Mouse (Mus musculus) forebrain, embryonic 16.5 days (tissue): ENCODE measurements at regions not wholly inside any gene's neighbourhood (a gene's known extent, or its start where the extent isn't known, plus 50 kb on each side); places are given as distances from the start of the nearest gene placed in this dataset.

Source experiments
- ATAC-seq: fragments of 200-750 bp; cut with Nextera tagmentation; 2 replicates; pipeline ENCODE4 v1.8.0; 2017; ENCODE audit warnings: mild to moderate bottlenecking, moderate library complexity
- H3K27ac ChIP-seq: fragments of 300-500 bp; sonication (generic); 2 replicates; pipeline ENCODE4 v1.5.1; 2014; ENCODE audit warnings: low read length, control low read depth
- H3K27me3 ChIP-seq: fragments of 300-500 bp; sonication (generic); replicated peaks from 2 replicates; pipeline ENCODE4 v1.6.1; 2014; ENCODE audit warnings: low read length; ENCODE audit not compliant: control insufficient read depth, insufficient read depth
- H3K36me3 ChIP-seq: fragments of 300-500 bp; sonication (generic); 2 replicates; pipeline ENCODE4 v1.6.1; 2014; ENCODE audit not compliant: control insufficient read depth, insufficient read depth
- H3K4me1 ChIP-seq: fragments of 300-500 bp; sonication (generic); replicated peaks from 2 replicates; pipeline ENCODE4 v1.6.1; 2014; ENCODE audit warnings: low read length; ENCODE audit not compliant: control insufficient read depth, insufficient read depth
- H3K4me2 ChIP-seq: fragments of 300-500 bp; sonication (generic); 2 replicates; pipeline ENCODE4 v1.6.1; 2014; ENCODE audit warnings: mild to moderate bottlenecking, low read length, control low read depth
- H3K4me3 ChIP-seq: fragments of 300-500 bp; sonication (generic); replicated peaks from 2 replicates; pipeline ENCODE4 v1.5.1; 2014; ENCODE audit warnings: mild to moderate bottlenecking, low read length, control low read depth
- H3K9ac ChIP-seq: fragments of 300-500 bp; sonication (generic); replicated peaks from 2 replicates; pipeline ENCODE4 v1.6.1; 2014; ENCODE audit warnings: low read depth, low read length, control low read depth
- H3K9me3 ChIP-seq: fragments of 300-500 bp; sonication (generic); 2 replicates; pipeline ENCODE4 v1.6.1; 2016; ENCODE audit warnings: low read length; ENCODE audit not compliant: control insufficient read depth
- WGBS: fragments of 180-500 bp; shearing (Covaris S2); extraction: QIAGEN DNeasy Blood & Tissue Kit; methylation state at CpG from one replicate; pipeline ENCODE4 v1.1.7; 2014; 5-methylcytosine and 5-hydroxymethylcytosine counted together

- 94% methylated on average over 2 of the region's 2 CpGs for WGBS
- Histone ChIP-seq H3K9me3 (no peaks in the 10 kb centered on the region), H3K27ac (no peak overlapping the region), H3K4me1 (no peaks in the 10 kb centered on the region), H3K9ac (no peak overlapping the region), H3K4me3 (no peak overlapping the region), H3K36me3 (no peaks in the 10 kb centered on the region), H3K4me2 (no peak overlapping the region), H3K27me3 (no peaks in the 10 kb centered on the region)
- ATAC-seq = no peak
Measured at GRCm38 (mm10) chr1:19754346-19754745, 545.6 kb downstream of the Tfap2b start.

- Histone ChIP-seq H3K27ac (no peak overlapping the region), H3K4me3 (no peak overlapping the region)
- 16% methylated on average over 3 of the region's 3 CpGs for WGBS
Measured at GRCm38 (mm10) chr1:19757921-19758436, 549.3 kb downstream of the Tfap2b start.

GRCm38 (mm10) chr1:19766879-19767278 is 558.2 kb downstream of the Tfap2b start:
- H3K27ac ChIP-seq = no peak overlapping the region
- no peak overlapping the region for H3K4me2 ChIP-seq
- no peaks in the 10 kb centered on the region for H3K36me3 ChIP-seq
- no peak overlapping the region for H3K4me3 ChIP-seq
- H3K27me3 ChIP-seq = no peaks in the 10 kb centered on the region
- no peaks in the 10 kb centered on the region for H3K4me1 ChIP-seq
- no peaks in the 10 kb centered on the region for H3K9me3 ChIP-seq
- H3K9ac ChIP-seq = no peak overlapping the region
- peak; percentile 80 for ATAC-seq

More at GRCm38 (mm10) chr1:19757921-19758436, 549.3 kb downstream of the Tfap2b start:
- no peaks in the 10 kb centered on the region for H3K27me3 ChIP-seq
- H3K9ac ChIP-seq = no peak overlapping the region
- H3K9me3 ChIP-seq = no peaks in the 10 kb centered on the region
- H3K4me1 ChIP-seq = no peaks in the 10 kb centered on the region
- H3K36me3 ChIP-seq = no peaks in the 10 kb centered on the region
- ATAC-seq = no peak
- H3K4me2 ChIP-seq = no peak overlapping the region

- Histone ChIP-seq H3K27me3 (no peaks in the 10 kb centered on the region), H3K36me3 (no peaks in the 10 kb centered on the region), H3K4me2 (no peak overlapping the region), H3K9ac (no peak overlapping the region), H3K27ac (no peak overlapping the region), H3K9me3 (no peaks in the 10 kb centered on the region), H3K4me1 (no peaks in the 10 kb centered on the region), H3K4me3 (no peak overlapping the region)
- no peak for ATAC-seq
Measured at GRCm38 (mm10) chr1:19772266-19772665, 563.6 kb downstream of the Tfap2b start.

- H3K4me1 ChIP-seq = no peaks in the 10 kb centered on the region
- H3K9me3 ChIP-seq = no peaks in the 10 kb centered on the region
- H3K36me3 ChIP-seq = no peaks in the 10 kb centered on the region
- WGBS = 6% methylated on average over 1 of the region's 1 CpGs
- H3K4me2 ChIP-seq = no peak overlapping the region
- ATAC-seq = no peak
- no peaks in the 10 kb centered on the region for H3K27me3 ChIP-seq
- H3K9ac ChIP-seq = no peak overlapping the region
- no peak overlapping the region for H3K4me3 ChIP-seq
- no peak overlapping the region for H3K27ac ChIP-seq
Measured at GRCm38 (mm10) chr1:19774502-19774901, 565.8 kb downstream of the Tfap2b start.

- no peak for ATAC-seq
- H3K27me3 ChIP-seq = no peaks in the 10 kb centered on the region
- no peak overlapping the region for H3K4me2 ChIP-seq
- H3K27ac ChIP-seq = no peak overlapping the region
- no peak overlapping the region for H3K9ac ChIP-seq
- no peaks in the 10 kb centered on the region for H3K4me1 ChIP-seq
- no peak overlapping the region for H3K4me3 ChIP-seq
- no peaks in the 10 kb centered on the region for H3K9me3 ChIP-seq
- WGBS = 72% methylated on average over 1 of the region's 1 CpGs
- no peaks in the 10 kb centered on the region for H3K36me3 ChIP-seq
Measured at GRCm38 (mm10) chr1:19777542-19777941, 568.8 kb downstream of the Tfap2b start.

- Histone ChIP-seq H3K4me3 (no peak overlapping the region), H3K27ac (no peak overlapping the region), H3K9ac (no peak overlapping the region), H3K4me1 (no peaks in the 10 kb centered on the region), H3K9me3 (no peaks in the 10 kb centered on the region), H3K27me3 (no peaks in the 10 kb centered on the region), H3K36me3 (no peaks in the 10 kb centered on the region), H3K4me2 (no peak overlapping the region)
- 74% methylated on average over 2 of the region's 2 CpGs for WGBS
- no peak for ATAC-seq
Measured at GRCm38 (mm10) chr1:19786971-19787370, 578.3 kb downstream of the Tfap2b start.

GRCm38 (mm10) chr1:19794124-19794523 is 585.4 kb downstream of the Tfap2b start:
- Histone ChIP-seq H3K27ac (no peak overlapping the region), H3K4me2 (no peak overlapping the region), H3K4me1 (no peaks in the 10 kb centered on the region), H3K36me3 (no peaks in the 10 kb centered on the region), H3K9ac (no peak overlapping the region), H3K4me3 (no peak overlapping the region), H3K9me3 (no peaks in the 10 kb centered on the region), H3K27me3 (no peaks in the 10 kb centered on the region)
- 84% methylated on average over 2 of the region's 2 CpGs for WGBS
- ATAC-seq = no peak

GRCm38 (mm10) chr1:19825887-19826286 is 617.2 kb downstream of the Tfap2b start:
- no peak for ATAC-seq
- no peaks in the 10 kb centered on the region for H3K36me3 ChIP-seq
- no peaks in the 10 kb centered on the region for H3K4me1 ChIP-seq
- no peaks in the 10 kb centered on the region for H3K27me3 ChIP-seq
- no peak overlapping the region for H3K4me3 ChIP-seq
- no peak overlapping the region for H3K9ac ChIP-seq
- no peak overlapping the region for H3K27ac ChIP-seq
- 69% methylated on average over 3 of the region's 3 CpGs for WGBS
- no peak overlapping the region for H3K4me2 ChIP-seq
- no peaks in the 10 kb centered on the region for H3K9me3 ChIP-seq
